Mouse (Mus musculus) urinary bladder, postnatal 36 days (tissue): ENCODE data around the gene Ldah.

ENCODE experiments used
- DNase-seq, 2 experiments: peaks; one replicate each; pipeline ENCODE4 v3.0.0; 2022; ENCODE audit warnings: low spot score in 2 of 2, mixed read lengths in 1 of 2

Gene Ldah

DNA sequence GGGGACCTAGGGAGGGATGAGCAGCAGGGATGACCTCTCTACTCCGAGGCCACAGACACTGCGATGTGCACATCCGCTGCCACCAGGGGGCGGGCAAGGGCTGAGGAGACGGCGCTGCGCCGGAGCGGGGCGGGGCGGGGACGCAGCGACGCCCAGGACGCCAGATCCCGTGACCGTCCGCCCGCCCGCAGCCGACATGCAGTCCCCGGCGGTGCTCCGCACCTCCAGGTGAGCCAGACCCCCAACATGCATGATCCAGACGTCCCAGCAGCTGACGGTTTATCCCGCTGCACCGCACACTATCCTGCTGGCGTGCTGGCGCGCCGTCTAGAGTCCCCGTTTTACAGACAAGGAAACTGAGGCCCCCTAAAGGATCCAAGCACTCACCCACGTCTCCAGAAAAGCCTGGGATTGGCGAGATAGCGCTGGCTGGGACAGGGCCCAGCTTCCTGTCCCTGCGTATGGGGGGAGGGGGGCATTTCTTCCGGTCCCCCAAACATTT, 105.4 kb downstream of the Ldah start, which contains the start of gene Hs1bp3:
Gene Hs1bp3, plus strand, starts transcription at position 163 of the 502 bp plus-strand sequence.
- peak; percentile 78 to 86 for DNase-seq

DNA sequence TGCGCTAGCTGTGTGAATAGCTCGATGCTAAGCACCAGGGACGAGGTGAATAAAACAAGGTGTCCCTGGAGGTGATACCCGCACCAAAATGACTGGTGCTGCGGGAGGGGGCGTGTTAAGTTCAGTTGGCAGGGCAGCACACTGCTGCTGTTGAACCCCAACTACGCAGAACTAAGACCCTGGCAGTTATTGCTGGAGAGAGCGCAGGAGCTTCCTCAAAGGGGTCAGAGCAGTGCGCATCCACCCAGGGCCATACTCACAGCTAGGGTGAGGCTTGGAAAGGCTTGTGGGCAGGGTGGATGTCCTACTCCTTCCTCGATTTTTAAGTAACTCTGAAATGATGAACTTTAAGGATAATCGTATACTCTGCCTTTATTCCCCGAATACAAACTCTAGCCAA, 105.9 kb downstream of the Ldah start:
- no peak for DNase-seq

DNA sequence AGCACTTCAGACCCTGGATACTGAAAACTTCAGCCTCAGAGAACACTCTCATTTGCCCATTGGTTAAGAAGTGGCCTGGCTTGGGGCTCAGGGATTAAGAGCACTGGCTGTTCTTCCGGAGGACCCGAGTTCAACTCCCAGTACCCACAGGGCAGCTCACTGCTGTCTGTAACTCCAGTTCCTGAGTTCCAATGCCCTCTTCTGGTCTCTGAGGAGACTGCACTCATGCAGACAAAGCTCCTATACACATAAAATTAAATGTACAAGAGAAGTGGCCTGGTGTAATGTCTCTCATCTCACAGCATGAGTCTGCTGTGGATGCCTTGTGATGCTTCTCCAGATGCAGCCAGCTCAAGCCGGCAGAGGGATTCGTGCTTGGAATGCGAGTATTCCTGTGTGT, 108.6 kb downstream of the Ldah start:
- no peak for DNase-seq

DNA sequence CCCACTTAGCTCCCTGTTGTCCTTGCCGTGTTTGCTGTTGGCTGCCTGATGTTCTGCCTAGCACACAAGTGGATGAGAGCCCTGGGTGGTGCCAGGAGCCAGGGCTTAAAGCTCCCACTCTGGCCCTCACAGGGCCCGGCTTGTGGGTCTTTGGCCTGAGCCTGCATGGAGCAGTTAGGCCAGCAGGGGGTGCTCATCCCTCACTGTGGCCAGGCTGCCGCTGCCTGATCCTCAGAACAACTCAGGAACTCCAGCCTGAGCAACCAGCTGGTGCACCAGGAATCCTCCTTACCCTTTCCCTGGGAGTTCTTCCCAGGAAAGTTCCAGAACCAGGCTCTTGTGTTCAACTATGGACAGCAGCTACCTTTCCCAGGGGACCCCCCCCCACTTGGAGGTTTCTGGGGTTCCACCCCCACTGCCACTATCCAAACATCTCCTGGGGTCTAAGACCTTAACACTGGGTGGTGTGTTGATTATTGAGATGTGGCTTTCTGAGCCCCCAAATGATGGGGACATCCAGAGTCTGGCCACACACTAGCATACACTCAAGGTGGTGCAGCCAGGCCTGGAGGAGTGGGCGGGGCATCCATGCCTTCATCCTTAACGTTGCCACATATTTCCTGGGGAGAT, 112.3 kb downstream of the Ldah start:
- DNase-seq: peak; percentile 60 to 78

DNA sequence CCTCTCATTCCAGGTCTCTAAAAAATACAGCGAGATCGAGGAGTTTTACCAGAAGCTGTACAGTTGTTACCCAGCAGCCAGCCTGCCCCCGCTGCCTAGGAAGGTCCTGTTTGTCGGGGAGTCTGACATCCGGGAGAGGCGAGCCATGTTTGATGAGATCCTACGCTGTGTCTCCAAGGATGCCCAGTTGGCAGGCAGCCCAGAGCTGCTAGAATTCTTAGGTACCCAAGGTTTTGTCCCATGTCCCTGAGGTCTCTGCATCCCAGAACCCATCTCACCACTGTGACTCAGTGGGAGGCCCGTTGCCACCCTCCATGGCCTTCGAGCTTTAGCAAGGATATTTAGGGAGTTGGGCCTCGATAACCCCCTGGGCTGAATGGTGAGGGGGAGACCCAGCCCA, 113.6 kb downstream of the Ldah start:
- DNase-seq: no peak

DNA sequence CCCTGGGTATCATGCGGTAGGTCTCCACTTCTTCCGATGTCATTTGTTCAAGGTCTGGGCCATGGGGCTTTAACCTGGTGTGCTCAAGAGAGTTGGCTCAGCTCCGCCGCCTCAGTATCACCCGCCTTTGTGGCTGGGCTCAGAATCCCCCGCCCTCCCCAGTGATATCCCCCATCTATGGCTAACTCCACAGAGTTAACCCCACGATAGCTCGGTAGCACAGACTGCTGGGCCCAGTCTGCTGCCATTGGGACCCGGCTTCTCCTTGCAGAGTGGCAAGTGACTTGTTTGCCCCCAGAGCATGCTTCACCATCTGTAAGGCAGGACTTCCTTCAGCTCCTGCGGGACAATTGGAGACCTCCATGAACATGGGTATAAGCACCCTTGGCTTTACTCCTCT, 116.2 kb downstream of the Ldah start:
- DNase-seq: no peak

DNA sequence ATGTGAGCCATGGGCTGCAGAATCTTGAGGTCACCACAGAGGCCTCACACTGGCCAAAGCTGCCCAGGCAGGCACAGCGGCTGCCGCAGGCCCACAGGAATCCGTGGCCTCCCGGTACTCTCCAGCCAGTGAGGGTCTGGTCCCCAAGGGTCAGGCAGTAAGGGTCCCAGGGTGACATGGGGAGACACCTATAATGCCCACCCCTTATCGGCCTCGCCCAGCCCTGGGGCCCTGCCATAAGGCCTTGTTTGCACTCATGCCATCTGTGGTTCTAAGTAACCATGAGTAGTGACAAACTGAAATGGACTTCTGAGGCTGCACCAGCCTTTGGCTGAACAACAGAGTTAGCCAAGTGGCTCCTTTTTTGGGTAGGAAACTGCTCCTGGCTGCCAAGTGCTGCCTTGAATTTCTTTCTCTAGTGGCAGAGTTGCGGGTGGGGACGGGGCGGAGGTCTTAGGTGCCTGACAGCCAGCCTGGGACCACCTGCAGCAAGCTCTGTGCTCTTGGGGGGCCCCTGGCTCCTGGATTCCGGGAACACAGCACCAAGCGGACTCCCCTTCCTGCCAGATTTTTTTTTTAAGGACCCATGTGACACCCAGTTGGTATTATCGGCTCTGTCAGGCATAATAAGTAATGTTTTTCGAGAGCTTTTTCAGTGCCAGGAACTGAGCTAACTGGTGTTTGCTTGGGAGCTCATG, 117.5 kb downstream of the Ldah start:
- DNase-seq: no peak

DNA sequence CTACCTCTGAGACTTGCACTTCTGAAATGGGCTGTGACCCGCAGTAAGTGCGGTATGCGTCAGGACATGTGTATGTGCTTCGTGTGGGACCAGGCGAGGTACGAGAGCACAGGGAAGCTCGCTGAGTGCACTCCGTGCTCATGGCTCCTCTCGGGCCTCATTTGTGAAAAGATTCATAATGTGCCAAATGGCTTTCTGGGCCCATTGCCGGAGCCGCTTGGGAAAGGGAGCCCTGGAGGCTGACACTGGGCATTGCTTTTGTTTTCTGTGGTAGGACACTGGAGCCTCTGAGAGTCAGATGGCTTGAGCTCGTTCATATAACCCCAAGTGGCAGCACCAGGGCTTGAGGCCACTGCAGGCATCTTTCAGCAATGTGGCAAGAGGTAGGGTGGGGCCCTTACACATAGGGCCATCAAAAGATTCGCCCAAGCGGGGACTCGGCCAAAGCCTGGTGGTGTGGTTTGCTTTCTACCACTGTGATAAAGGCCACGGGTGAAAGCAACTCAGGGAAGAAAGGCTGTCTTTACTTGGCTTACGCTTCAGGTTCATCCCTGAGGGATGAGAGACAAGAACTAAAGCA, 118.1 kb downstream of the Ldah start:
- DNase-seq: peak in 1 of 2 experiments; percentile 43

DNA sequence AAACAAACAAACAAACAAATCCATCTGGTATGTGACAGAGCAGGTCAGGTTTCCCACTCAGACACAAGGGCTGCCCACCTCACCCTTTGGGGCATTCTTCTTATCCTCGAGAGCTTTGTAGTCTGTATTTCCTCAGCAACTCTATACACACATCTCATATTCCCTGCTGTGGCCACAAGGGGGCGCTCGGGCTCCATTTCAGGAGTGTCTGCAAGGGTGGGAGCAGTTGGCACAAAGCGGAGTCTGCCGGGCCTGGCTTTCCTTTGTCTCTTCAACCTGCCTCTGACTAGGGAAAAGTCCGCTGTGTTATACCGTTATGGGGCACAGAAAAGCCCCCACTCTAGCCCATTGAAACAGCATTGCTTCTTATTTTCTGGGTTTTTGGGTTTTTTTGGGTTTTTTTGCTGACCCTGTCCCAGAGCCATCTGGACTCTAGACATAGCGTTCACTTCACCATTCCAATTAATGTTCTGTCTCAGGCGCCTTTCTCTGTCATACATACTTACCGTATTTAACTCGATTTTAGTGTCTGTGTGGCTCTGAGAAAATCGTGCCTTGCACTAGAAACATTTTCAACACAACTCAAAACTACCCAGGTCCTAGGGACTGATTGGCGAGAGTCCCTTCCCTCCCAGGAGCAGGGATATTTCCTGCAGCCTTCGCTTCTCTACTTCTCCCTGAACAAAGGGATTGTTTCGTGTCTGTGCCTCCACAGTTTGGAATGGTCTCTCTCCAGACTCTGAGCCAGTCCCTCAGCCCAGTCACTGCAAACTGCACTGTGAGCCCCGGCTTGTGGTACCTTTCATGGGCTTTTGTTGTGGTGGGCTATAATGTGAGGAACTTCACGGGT, 119.1 kb downstream of the Ldah start:
- DNase-seq: peak; percentile 87 to 93

DNA sequence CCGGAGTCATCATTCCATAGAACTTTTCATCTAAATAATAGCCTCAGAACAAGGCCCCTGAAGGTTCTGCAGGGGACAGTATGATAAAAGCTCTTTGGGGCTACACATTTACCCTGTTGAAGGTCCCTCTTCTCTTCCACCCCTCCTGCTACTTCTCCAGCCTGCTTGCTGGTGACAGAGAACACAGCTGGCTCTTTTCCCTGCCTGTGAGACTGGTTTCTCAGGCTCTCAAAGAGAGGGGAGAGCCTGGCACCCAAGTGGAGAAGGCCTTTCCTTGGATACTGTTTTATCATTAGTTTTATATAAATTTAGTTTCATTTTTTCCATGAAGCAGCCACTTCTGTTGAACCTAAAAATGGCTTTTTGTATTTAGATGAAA, 119.8 kb downstream of the Ldah start:
- no peak for DNase-seq

DNA sequence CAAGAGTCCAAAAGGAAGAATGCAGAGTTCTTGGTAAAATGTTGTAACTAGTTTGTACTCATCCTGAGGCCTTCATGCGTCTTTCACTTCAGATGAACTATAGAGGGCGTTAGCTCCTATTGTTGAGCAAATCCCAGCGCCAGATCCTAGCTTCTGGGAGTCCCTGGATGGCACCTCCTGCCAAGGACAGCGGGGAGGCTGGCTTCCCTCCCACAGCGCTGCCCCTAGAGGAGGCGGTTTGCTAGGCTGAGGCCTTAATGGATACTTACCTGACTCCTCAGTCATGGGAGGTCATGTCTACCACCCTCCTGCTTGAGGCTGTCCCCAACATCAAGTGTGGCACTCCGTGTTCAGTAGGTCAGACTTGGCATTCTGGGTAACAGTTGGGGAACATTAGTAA, 121.3 kb downstream of the Ldah start:
- no peak for DNase-seq

DNA sequence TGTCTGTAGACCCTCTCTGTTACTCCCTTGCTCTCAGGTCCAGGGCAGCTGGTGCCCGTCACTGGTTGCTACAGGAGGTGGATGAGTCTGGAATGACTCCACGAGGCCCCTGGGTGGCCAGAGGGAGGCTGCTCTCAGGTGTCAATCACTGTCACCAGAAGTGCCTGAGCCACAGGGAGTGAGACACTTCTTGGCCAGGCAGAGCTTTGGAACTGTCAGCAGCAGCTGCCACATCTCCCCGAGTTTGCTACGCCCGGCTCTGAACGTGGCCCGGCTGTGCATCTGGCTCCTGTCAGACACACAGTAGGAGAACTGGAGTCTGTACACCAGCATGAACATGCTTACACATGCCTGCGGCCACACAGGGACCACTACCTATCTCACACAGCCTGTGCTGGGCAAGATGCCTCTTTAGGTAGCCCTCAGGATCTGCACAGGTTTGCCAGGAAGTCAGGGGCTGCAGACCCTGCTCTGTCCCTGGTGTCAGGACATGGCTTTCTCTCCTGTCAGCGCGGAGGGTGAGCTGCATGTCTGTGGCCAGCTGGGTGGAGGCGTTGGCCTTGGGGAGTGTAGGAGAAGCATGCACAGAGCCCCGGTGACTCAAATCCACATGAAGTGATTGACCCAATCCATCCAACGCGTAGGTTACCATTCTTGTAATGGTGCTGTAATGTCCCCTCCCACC, 123.7 kb downstream of the Ldah start:
- peak; percentile 39 to 51 for DNase-seq

DNA sequence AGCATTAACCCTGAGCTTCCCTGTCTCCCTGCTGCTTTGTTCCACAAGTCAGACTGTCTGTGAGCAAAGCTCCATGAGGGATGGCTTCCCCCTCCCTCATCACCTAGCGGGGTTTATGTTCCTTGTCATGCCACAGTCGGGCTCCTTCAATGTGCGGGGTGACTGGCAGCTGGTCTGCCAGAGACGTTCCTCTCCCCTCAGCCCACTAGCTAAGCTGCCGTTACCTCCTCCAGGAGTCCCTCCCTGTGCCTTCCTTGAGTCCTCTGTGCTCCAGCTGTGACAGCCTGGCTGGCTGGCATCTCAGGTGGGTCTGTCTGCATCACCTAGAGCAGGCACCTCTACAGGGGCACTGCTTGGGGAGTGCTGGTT, 124.3 kb downstream of the Ldah start:
- no peak for DNase-seq

DNA sequence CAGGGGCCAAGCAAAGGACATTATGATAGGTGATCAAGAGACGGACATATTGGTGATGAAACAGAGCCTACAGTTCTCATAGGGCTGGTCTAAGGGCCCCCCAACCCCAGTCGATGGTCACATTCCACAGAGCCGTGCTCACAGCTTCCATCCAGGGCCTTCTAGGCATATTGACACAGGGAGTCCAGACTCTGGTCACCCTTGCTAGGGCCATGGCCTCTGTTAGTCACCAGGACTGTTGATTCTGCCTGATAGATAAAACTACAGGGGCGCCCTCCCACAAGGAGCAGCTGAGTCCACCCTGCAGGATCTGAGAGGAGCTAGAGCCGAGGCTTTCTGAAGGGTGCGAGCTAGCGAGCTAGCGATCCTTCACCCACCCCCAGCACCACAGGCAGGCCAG, 125.7 kb downstream of the Ldah start:
- DNase-seq: no peak

DNA sequence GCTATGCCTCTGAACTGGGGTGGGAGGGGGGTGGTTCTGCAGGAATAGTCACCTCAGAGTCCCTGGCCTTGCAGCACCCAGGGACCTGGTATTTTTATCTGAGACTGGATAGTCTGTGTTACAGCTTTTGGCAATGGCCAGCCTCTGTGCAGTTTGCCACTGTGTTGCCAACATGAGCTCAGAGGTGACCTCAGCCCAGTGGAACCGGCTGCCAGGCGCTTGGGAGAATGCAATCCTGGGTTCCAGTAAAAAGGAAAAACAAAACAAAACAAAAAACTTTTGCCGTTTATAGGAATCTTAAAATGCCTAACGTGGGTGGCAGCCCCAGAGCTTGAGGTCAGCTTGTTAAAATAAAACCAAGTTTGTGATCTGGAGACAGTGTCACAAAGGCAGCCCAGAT, 126.4 kb downstream of the Ldah start:
- DNase-seq: peak in 1 of 2 experiments; percentile 51
